Comparison of ENCODE assay signal across 8 mouse cellular contexts in genomic region chr9:112447515-112447914, GRCm38 (mm10).
A peak's percentile ranks its signal among the peaks of the same experiment; 100 is the strongest.
DNase-seq lines count a peak whose midpoint lies in the region; ATAC-seq lines count a peak whose summit lies in the region.

No protein-coding gene starts in this region.

- H3K9ac ChIP-seq in midbrain, embryonic 13.5 days (replicated peaks): no peak overlapping the region

- H3K9me3 ChIP-seq in hindbrain, embryonic 10.5 days: no peaks in the 10 kb centered on the region
- H3K9me3 ChIP-seq in midbrain, embryonic 13.5 days: no peaks in the 10 kb centered on the region

- H3K27me3 ChIP-seq in hindbrain, embryonic 10.5 days (ENCODE audit: insufficient read depth, poor library complexity, severe bottlenecking): no peaks in the 10 kb centered on the region
- no peaks in the 10 kb centered on the region for H3K27me3 ChIP-seq in midbrain, embryonic 13.5 days

- WGBS in hindbrain, embryonic 10.5 days: 17% methylated on average over 2 of the region's 2 CpGs
- 15% methylated on average over 2 of the region's 2 CpGs for WGBS in midbrain, embryonic 13.5 days

- H3K4me2 ChIP-seq in midbrain, embryonic 13.5 days (replicated peaks): no peak overlapping the region

- peak; percentile 8 for DNase-seq in adrenal gland, postnatal 10 days
- DNase-seq in adrenal gland, postnatal 4 days (ENCODE audit: low spot score in 2 of 2): no peak
- DNase-seq in cerebellum, adult 9-10 months: peak; percentile 85
- DNase-seq in hindbrain, embryonic 10.5 days (ENCODE audit: low spot score): peak; percentile 51
- no peak for DNase-seq in urinary bladder, adult 2 months (ENCODE audit: low spot score)
- DNase-seq in kidney, adult 18-20 months: no peak
- DNase-seq in gastrocnemius, postnatal 25 days: no peak

- peak overlapping the region; percentile 72; the same call in 1 of the 2 replicates for H3K27ac ChIP-seq in hindbrain, embryonic 10.5 days
- no peak overlapping the region for H3K27ac ChIP-seq in midbrain, embryonic 13.5 days

- peaks cover 4% of the 10 kb centered on the region; the same call in 1 of the 2 replicates for H3K4me1 ChIP-seq in hindbrain, embryonic 10.5 days (replicated peaks)
- H3K4me1 ChIP-seq in midbrain, embryonic 13.5 days (replicated peaks): 0 out of 2 replicates have a peak, but pooled peaks cover 4% of the 10 kb centered on the region

- H3K36me3 ChIP-seq in hindbrain, embryonic 10.5 days: no peaks in the 10 kb centered on the region
- H3K36me3 ChIP-seq in midbrain, embryonic 13.5 days: no peaks in the 10 kb centered on the region

- H3K4me3 ChIP-seq in hindbrain, embryonic 10.5 days: no peak overlapping the region
- H3K4me3 ChIP-seq in midbrain, embryonic 13.5 days (replicated peaks): no peak overlapping the region

- ATAC-seq in midbrain, embryonic 13.5 days: peak; percentile 88

Comparison
In these comparisons a context has a peak if more than half of its experiments do, and no peak if none do; other contexts are left out.
1. DNase-seq: peak in adrenal gland, postnatal 10 days (single experiment), cerebellum, adult 9-10 months (single experiment) and hindbrain, embryonic 10.5 days (single experiment); none in adrenal gland, postnatal 4 days (0 of 2), urinary bladder, adult 2 months (single experiment), kidney, adult 18-20 months (single experiment) and gastrocnemius, postnatal 25 days (single experiment).